Mouse (Mus musculus): ENCODE data around the gene Coq2.
A peak's percentile ranks its signal among the peaks of the same experiment; 100 is the strongest.

The Coq2 gene

DNA sequence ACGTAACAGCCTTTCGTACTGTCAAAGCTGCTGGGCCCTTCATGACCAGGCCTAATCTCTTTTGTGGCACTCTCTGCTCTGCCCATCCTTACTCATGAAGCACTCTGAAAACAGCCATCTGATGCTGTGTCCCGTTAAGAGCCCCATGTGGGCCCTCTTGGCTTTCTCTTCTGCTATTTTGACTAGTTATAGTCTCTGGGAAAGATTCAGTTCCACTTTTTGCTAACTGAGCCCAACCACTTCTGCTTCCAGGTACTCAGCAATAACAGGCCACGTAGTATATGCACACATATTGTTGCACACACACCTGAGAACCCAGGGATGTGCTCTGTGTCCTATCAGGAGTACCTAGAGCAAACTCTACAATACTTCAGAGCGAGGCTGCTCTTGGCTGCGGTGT lies 11.9 kb downstream of the Coq2 start:
- peak in 1 of 2 experiments; percentile 31 for DNase-seq (ENCODE audit: low spot score in 2 of 2)

DNA sequence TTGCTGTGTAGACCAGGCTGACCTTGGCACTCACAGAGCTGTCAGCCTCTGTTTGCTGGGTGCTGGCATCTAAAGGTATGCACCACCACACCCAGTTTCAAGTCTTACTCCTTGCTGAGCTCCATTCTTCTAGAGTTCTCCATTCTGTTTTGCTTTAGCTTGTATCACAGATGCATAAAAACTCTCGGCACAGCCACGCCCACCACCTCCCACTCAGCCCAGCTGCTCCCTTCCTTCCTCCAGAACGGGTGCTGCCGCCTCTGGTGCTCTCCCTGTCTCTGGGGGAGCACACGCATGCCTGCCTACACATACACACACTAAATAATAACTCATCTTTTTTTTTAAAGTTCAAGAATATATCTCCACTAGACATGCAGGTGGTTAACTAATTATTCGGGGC lies 16.5 kb downstream of the Coq2 start:
- no peak for DNase-seq (ENCODE audit: low spot score in 2 of 2)

- DNase-seq (ENCODE audit: low spot score in 2 of 2) = no peak
These were observed 18.6 kb downstream of the Coq2 start for GRCm38 (mm10) chr5:100656352-100656751.

GRCm38 (mm10) chr5:100652327-100652726 lies 22.6 kb downstream of the Coq2 start:
- no peak for DNase-seq (ENCODE audit: low spot score in 2 of 2)

DNA sequence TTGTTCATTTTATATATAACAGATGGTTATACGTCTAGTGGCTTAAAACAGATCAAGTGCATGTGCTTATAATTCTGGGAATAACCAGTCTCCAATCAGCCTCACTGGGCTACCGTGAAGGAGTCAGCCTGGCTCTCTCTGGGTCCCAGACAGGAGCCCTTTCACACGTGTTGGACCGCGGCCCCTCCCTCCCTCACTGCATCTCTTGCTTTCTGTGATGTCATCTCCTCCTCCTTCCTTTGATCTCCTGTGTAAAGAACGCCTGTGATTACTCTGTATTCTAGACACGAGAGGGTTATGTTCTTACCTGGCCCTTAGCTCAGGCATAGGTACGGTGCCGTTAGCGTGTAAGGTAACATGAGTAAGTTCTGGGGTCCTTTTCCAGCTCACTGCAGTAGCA lies 23.5 kb downstream of the Coq2 start:
- DNase-seq (ENCODE audit: low spot score in 2 of 2) = no peak

- no peak for DNase-seq (ENCODE audit: low spot score in 2 of 2)
These were observed 24.0 kb downstream of the Coq2 start for GRCm38 (mm10) chr5:100650969-100651368.

- DNase-seq (ENCODE audit: low spot score in 2 of 2) = no peak
These were observed 26.4 kb downstream of the Coq2 start for GRCm38 (mm10) chr5:100648546-100648945.

DNA sequence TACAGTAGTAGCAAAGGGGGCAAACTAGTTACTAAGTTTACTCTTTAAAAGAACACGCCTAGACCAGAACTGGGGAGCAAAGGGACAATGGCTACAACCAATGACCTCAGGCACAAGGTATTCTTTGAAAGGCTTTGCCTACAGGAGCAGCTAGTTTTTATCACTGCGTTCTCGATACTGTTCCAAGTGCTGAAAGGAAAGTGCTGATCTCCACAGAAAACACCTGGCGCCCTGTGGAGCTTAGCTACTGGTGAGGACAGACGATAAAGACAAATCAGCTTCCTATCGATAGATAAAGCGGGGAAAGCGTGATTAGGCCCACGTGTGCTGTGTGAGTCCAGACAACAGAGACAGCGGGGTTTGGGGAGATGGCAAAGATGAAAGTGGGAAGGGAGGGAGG lies 26.9 kb downstream of the Coq2 start:
- no peak for DNase-seq (ENCODE audit: low spot score in 2 of 2)

DNA sequence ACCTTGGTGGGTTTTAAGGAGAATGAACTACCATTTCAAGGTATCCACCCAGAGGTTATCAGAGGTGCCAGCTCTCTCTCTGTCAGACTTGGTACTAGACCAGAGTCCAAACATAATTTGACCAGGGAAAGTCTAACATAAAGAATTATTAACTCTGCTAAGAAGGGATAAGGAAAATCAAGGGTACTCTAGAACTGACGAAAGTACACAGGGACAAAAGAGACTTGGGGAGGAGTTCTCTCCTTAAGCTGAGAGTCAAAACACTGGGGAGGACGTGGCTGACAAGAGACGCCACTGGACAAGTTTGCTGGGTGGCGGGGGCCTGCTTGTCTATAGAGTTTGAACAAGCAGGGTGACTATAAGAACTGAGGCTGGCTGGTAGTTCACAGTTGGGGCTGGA lies 28.4 kb downstream of the Coq2 start:
- no peak for DNase-seq (ENCODE audit: low spot score in 2 of 2)

- peak; percentile 62 to 76 for DNase-seq (ENCODE audit: low spot score in 2 of 2)
These were observed 30.9 kb downstream of the Coq2 start for GRCm38 (mm10) chr5:100643991-100644535.

DNA sequence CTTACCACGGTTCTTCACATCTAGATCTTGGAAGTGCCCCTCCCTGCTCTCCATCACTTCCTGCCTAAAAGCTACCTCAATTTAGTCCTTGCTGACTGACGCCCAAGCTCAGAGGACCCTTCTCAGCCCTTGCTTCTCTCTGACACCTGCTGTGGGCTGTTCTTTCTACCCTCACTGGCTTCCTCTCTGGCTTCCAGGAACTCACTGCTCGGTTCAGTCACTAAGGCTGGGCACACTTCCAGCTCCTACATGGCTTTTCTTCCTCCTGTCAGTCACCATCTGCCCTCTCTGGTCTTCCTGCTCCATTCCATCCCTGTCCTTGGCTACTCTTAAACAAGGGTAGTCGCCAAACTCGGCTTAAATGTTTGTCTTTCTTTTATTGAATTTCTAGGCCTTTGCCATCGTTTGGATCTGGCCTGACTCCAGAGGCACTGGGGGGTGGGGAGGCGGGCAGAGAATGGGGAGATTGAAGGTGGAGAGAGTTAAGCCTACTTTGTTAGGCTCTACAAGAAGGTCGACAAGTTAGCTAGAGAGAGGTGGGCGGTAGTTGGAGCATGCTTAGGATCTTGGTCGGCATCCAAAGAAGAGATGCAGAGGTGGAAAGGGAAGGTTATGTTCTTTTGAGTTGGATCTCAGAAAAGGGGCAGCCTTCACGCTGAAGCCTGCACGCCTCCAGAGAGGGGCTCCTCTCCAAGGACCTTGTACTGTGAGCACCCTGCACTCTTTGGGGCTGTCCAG lies 31.5 kb downstream of the Coq2 start:
- peak in 1 of 2 experiments; percentile 37 for DNase-seq (ENCODE audit: low spot score in 2 of 2)

- DNase-seq (ENCODE audit: low spot score in 2 of 2) = no peak
These were observed 32.6 kb downstream of the Coq2 start for GRCm38 (mm10) chr5:100642316-100642715.

DNA sequence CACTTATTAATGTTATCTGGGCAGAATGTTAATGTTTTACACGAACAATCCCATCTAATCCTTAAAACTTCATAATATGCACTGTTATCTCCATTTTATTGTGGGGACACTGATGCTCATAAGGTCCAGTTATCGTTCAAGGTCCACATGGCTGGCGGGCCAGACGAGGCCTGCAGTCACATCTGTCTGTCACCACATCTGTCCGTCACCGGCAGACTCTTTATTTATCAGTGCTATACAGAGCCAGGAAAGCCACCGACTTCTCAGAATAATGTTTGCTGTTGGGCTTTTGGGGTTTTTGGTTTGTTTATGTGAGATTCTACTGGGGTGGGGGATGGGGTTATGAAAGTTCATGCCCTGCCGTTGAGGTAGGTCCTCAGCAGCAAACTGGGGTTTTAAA lies 36.5 kb downstream of the Coq2 start:
- peak in 1 of 2 experiments; percentile 36 for DNase-seq (ENCODE audit: low spot score in 2 of 2)

DNA sequence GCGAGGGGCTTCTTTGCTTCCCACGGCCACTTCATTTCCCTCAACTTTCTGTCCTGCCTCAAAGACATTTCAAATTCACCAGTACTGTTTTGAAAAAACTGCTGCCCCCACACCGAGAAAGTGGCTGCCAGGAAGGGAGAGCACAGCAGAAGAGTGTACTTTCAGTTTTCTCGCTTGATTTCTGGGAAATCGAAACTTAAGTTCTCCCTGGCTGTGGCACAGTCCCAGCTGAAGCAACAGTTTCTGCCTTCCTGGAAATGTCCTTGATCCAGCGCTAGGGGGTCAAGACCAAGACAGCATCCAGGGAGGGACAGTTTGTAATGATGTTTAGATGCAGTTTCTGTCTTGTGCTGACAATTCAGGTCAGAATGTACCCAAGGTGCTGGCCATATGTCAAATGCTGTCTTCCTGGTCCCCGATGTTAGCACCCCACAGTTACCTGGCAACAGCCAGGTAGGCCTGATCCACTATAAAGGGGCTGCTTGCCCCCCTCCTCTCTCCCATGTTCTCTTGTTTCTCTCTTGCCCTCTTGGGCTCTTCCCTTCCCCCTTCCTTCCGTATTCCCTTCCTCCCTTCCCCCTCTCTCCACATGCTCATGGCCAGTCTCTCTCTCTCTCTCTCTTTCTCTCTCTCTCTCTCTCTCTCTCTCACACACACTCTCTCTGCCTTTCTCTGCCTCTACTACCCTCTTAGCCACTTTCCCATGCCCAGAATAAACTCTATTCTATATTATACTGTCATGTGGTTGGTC lies 38.0 kb downstream of the Coq2 start:
- DNase-seq (ENCODE audit: low spot score in 2 of 2) = no peak

GRCm38 (mm10) chr5:100635908-100636307 lies 39.0 kb downstream of the Coq2 start:
- no peak for DNase-seq (ENCODE audit: low spot score in 2 of 2)

DNA sequence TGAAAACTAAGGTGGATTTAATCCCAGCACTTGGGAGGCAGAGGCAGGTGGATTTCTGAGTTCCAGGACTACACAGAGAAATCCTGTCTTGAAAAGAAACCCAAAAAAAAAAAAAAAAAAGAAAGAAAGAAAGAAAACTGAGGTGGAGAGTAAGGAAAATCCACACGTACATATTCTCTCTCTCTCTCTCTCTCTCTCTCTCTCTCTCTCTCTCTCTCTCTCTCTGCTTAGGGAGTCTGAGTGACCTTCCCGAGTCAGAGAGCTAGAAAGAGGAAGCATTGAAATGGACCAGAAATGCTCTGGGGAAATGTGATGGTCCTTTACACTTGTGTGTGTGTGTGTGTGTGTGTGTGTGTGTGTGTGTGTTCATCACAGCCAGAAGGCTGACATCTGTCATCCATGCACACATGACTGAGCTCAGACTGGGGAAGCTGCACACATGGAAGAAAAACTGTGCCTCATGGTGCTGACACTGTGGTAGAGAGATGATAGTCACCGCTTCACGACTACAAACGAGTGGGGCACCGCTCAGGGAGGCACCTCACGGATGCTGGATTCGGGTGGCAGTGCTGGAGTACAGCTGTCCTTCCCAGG lies 40.0 kb downstream of the Coq2 start:
- no peak for DNase-seq (ENCODE audit: low spot score in 2 of 2)

DNA sequence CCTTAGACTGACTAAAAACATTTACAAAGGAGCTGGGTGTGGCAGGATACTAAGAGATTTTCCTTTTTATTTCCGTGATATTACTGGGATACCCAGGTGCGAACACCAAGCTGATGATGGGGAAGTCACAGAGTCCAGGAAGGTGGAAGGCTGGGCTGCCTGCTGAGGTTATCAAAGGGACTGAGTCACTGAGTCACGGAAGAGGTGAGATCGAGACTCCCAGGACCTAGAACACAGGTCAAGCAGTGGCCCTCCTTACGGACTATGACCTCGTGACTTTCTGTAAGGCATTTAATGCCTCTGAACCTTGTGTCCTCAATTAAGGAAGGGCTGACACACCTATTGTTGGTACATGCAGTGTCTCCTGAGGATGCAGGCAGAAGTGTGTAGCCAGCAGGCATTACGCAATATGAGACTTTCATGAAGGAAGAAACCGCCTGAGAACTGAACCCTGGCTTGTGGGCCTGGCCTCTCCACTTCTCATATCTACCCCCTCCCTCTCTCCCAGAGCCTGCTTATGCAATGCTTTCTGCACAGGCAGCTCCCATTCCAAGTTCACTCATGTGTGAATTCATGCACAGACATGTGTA lies 42.3 kb downstream of the Coq2 start:
- no peak for DNase-seq (ENCODE audit: low spot score in 2 of 2)

DNA sequence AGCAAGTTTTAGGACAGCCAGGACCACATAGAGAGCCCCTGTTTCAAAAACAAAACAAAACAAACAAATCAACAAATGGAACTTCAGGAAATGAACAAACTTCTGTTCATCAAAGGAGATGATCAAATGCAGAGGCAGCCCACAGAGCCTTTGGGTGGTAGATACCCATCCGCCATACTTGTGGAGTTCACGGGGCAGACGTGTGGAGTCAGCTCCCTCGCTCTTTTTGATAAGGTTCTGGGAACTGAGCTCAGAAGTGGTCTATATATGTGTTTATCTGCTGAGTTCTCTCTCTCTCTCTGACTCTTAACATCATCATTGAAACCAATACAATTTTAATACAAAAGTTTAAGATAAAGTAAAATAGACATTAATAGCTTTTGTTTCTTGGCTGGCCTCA lies 46.1 kb downstream of the Coq2 start:
- no peak for DNase-seq (ENCODE audit: low spot score in 2 of 2)

GRCm38 (mm10) chr5:100626526-100626925 lies 48.4 kb downstream of the Coq2 start:
- no peak for DNase-seq (ENCODE audit: low spot score in 2 of 2)

GRCm38 (mm10) chr5:100624743-100625360 lies 50.1 kb downstream of the Coq2 start:
- DNase-seq (ENCODE audit: low spot score in 2 of 2) = no peak

GRCm38 (mm10) chr5:100622509-100623163 lies 52.3 kb downstream of the Coq2 start:
- no peak for DNase-seq (ENCODE audit: low spot score in 2 of 2)

Data from spleen, postnatal 4 days (tissue).